Mouse (Mus musculus): ENCODE results near the gene S100a5.

GRCm38 (mm10) chr3:90647291-90647690 is 39.0 kb downstream of the S100a5 start:
- TF ChIP-seq CTCF (IDR thresholded peaks at IDR 0.05; ENCODE audit: low read depth, low read length) (no peak), GATA1 (IDR thresholded peaks at IDR 0.05; ENCODE audit: borderline replicate concordance, low read length) (no peak), POLR2AphosphoS5 (IDR thresholded peaks at IDR 0.05; ENCODE audit: insufficient replicate concordance, low read depth, low read length) (no peak)

Measured in G1E (cell line).